Mouse (Mus musculus): ENCODE data around the gene A4gnt. TPM values are rescaled to one million over a fixed set of nuclear protein-coding genes. Genes with fewer than 3 reads are reported as not detected.
A peak's percentile ranks its signal among the peaks of the same experiment; 100 is the strongest.

The A4gnt gene
- polyA plus RNA-seq, 1 experiment from 2014 or later: not detected

DNA sequence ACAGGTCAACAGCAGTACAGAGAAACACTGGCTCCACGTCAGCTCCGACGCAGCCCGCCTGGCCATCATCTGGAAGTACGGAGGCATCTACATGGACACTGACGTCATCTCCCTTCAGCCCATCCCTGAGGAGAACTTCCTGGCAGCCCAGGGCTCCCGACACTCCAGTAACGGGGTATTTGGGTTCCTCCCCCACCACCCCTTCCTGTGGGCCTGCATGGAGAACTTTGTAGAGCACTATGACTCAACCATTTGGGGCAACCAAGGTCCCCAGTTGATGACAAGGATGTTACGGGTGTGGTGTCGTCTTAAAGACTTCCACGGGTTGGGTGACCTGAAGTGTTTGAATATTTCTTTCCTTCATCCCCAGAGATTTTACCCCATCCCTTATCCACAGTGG lies 7.9 kb downstream of the A4gnt start:
- Histone ChIP-seq H3K4me3 (no peak overlapping the region), H3K27me3 (replicated peaks; ENCODE audit: low read depth, poor library complexity, severe bottlenecking) (no peaks in the 10 kb centered on the region), H3K9me3 (no peaks in the 10 kb centered on the region), H3K36me3 (replicated peaks) (no peaks in the 10 kb centered on the region), H3K4me1 (no peaks in the 10 kb centered on the region), H3K27ac (replicated peaks) (no peak overlapping the region)
- WGBS: 91% methylated on average over 11 of the region's 11 CpGs
- DNase-seq (ENCODE audit: low spot score): no peak

DNA sequence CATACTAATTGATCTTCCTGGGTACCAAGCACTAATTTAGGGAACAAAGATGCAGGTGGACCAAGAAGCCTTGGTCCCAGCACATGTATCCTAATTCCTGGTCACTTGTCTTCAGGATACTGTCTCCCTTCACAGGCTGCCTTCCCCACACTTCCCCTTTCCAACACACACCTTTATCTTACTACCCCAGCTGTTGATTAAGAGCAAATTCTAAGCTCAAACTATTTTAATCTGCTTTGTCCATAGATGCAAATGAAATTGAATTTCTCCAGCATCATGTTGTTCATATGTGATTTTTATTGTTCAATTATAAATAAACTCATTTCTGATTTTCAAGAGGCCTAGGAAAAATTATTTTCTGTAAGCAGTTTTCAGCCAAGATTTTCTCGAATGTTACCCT lies 9.7 kb downstream of the A4gnt start:
- no peaks in the 10 kb centered on the region for H3K4me1 ChIP-seq
- no peaks in the 10 kb centered on the region for H3K27me3 ChIP-seq (replicated peaks; ENCODE audit: low read depth, poor library complexity, severe bottlenecking)
- H3K36me3 ChIP-seq (replicated peaks): no peaks in the 10 kb centered on the region
- no peak overlapping the region for H3K27ac ChIP-seq (replicated peaks)
- DNase-seq (ENCODE audit: low spot score): no peak
- WGBS: 87% methylated on average over 1 of the region's 1 CpGs
- no peak overlapping the region for H3K4me3 ChIP-seq
- H3K9me3 ChIP-seq: no peaks in the 10 kb centered on the region

DNA sequence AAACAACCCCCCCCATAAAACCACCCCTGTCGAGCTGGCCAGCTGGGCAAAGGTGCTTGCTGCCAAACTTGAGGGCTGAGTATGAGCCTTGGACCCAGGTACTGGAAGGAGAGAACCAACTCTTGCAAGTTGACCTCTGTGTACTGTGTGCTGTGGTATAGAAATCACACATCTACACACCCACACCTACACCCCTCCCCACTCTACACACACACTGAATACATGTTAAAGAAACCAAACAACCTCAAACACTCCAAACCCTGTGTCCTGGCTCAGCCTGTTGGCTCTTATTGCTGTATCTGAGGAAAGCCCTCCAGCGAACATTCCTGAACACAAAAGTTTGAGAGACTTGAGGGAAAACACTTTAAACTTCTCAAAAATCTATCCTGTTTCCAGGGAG lies 10.7 kb downstream of the A4gnt start:
- no peak for DNase-seq (ENCODE audit: low spot score)
- 74% methylated on average over 2 of the region's 2 CpGs for WGBS
- no peaks in the 10 kb centered on the region for H3K4me1 ChIP-seq

DNA sequence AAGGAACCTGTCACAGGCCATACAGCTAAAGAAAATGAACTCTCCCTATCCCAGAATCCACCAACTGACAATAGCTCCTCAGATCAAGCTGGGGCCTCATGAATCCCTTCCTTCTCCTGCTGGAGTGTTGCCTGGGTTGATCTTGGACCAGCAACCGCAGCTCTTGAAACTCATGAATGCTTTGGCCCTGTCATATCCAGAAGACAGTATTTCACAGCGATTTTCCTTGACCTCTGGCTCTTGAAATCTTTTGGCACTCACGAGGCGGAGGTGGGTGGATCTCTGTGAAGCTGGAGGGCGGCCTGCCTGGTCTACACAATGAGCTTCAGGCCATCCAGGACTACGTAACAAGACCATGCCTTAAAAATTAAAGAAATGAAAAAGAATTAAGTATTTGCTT lies 11.8 kb downstream of the A4gnt start:
- Histone ChIP-seq H3K9me3 (no peaks in the 10 kb centered on the region), H3K36me3 (replicated peaks) (no peaks in the 10 kb centered on the region), H3K27ac (replicated peaks) (no peak overlapping the region), H3K4me3 (no peak overlapping the region), H3K27me3 (replicated peaks; ENCODE audit: low read depth, poor library complexity, severe bottlenecking) (no peaks in the 10 kb centered on the region), H3K4me1 (peaks cover 6% of the 10 kb centered on the region)
- no peak for DNase-seq (ENCODE audit: low spot score)
- 83% methylated on average over 6 of the region's 6 CpGs for WGBS

More for the DNA sequence above, 10.7 kb downstream of the A4gnt start:
- H3K9me3 ChIP-seq: no peaks in the 10 kb centered on the region
- no peak overlapping the region for H3K27ac ChIP-seq (replicated peaks)
- no peaks in the 10 kb centered on the region for H3K36me3 ChIP-seq (replicated peaks)
- no peak overlapping the region for H3K4me3 ChIP-seq
- no peaks in the 10 kb centered on the region for H3K27me3 ChIP-seq (replicated peaks; ENCODE audit: low read depth, poor library complexity, severe bottlenecking)

DNA sequence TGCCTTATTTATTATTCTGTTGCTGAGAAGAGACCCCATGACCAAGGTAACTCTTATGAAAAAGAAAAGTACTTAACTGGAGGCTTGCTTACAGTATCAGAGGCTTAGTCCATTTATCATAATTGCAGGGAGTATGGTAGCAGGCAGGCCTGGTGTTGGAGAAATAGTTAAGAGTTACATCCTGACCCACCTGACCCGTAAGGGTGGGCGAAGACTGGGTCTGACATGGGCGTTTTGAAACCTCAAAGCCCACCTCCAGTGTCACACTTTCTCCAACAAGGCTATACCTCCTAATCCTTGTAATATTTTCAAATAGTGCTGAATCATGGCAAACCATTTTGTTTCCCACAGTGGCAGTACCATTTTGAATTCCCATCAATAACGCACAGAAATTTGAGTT lies 16.3 kb downstream of the A4gnt start:
- Histone ChIP-seq H3K9me3 (no peaks in the 10 kb centered on the region), H3K4me1 (peaks cover 35% of the 10 kb centered on the region), H3K27me3 (replicated peaks; ENCODE audit: low read depth, poor library complexity, severe bottlenecking) (no peaks in the 10 kb centered on the region), H3K4me3 (peak overlapping the region; percentile 78; the same call in 1 of the 2 replicates), H3K27ac (replicated peaks) (peak overlapping the region; percentile 93), H3K36me3 (replicated peaks) (peaks cover 15% of the 10 kb centered on the region)
- 57% methylated on average over 4 of the region's 4 CpGs for WGBS
- no peak for DNase-seq (ENCODE audit: low spot score)

DNA sequence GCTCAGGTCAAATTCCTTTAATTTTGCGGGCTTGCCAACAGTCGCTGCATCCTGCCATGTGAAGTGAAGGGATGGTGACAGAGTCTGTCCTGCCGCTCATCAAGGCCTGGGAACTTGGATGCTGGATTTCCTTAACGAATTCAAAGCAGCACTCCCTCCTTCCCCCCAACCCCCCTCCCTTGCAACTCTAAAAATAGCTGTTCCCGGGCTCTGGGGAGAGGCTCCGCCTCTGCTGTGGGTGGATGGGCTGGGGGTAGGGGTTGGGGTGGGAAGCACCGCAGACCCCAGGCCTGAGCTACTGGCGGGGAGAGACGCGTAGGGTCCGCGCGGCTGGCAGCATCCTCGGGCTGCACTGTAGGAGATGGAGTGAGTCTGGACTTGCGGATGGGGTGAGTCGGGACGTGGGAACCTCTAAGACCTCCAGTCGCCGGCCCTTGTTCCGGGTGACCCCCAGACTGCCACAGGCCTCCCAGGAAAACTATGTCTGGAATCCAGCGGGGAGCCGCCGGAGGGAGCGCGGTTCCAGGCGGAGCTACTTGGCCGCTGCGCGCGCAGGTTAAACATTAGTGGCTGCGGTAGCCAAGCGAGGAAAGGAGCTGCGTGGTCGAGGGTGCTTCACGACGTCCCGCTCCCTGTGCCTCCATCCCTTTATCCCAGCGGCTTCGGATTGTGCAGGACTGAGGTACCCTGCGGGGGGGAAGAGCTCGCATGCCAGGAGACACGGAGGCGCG lies 17.1 kb downstream of the A4gnt start, which contains the start of gene Dzip1l:
Gene Dzip1l, plus strand, starts transcription at position 216 of the 731 bp plus-strand sequence.
- H3K4me3 ChIP-seq: peak within 1 kb of the TSS; percentile 78
- H3K36me3 ChIP-seq (replicated peaks): peaks cover 23% of the 10 kb centered on the region
- peak within 1 kb of the TSS; percentile 93 for H3K27ac ChIP-seq (replicated peaks)
- DNase-seq (ENCODE audit: low spot score): peak; percentile 90
- H3K4me1 ChIP-seq: peaks cover 35% of the 10 kb centered on the region
- H3K9me3 ChIP-seq: no peaks in the 10 kb centered on the region
- WGBS: under 1% methylated on average over 44 of the region's 44 CpGs
- no peaks in the 10 kb centered on the region for H3K27me3 ChIP-seq (replicated peaks; ENCODE audit: low read depth, poor library complexity, severe bottlenecking)

DNA sequence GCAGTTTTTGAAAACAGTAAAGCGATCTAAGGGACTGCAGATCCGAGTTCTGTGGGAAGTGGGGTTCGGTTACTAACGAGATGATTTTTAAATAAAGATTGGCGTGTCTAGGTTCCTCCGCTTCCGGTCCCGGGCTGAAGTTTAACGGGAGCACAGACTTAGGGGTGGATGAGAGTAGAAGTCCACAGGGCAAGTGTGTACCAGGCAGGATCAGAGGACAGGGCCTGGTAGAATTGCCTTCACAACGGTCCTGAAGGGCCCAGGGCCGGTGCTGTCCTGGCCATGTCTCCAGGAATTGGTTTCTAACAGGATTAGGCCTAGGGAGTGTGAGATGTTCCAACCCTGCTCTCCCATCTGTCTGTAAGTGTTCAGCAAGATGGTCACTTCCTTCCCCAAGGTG lies 17.8 kb downstream of the A4gnt start:
- peaks cover 35% of the 10 kb centered on the region for H3K4me1 ChIP-seq
- H3K27ac ChIP-seq (replicated peaks): peak overlapping the region; percentile 93
- under 1% methylated on average over 11 of the region's 11 CpGs for WGBS
- peak; percentile 62 for DNase-seq (ENCODE audit: low spot score)
- peaks cover 30% of the 10 kb centered on the region for H3K36me3 ChIP-seq (replicated peaks)
- H3K27me3 ChIP-seq (replicated peaks; ENCODE audit: low read depth, poor library complexity, severe bottlenecking): no peaks in the 10 kb centered on the region
- H3K9me3 ChIP-seq: no peaks in the 10 kb centered on the region
- H3K4me3 ChIP-seq: peak overlapping the region; percentile 78

DNA sequence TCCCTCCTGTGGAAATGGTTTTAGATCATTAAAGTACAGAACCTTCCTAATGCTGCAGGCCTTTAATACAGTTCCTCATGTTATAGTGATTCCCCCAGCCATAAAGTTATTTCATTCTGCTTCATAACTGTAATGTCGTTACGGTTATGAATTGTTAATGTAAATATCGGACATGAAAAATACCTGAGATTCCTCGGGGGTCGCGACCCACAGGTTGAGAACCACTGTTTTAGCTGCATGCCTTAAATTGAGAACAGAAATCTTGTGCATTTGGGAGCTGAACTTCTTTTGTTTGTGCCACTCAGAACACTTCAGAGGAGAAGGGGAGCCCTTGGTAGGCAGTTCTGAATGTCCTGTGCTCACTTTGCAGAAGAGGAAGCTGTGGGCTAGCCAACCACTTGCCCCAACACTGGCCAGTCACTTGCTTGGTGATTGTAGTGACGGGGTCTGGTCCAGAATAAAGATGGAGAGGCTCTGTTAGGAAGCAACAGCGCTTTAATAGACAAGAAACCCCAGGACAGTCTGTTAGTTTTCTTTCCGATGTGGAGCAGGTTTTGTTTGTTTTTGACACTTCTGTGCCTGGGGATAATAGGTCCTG lies 18.3 kb downstream of the A4gnt start:
- Histone ChIP-seq H3K27ac (replicated peaks) (peak overlapping the region; percentile 93), H3K27me3 (replicated peaks; ENCODE audit: low read depth, poor library complexity, severe bottlenecking) (no peaks in the 10 kb centered on the region), H3K4me1 (peaks cover 35% of the 10 kb centered on the region), H3K9me3 (no peaks in the 10 kb centered on the region), H3K4me3 (peak overlapping the region; percentile 78), H3K36me3 (replicated peaks) (peaks cover 35% of the 10 kb centered on the region)
- 52% methylated on average over 9 of the region's 9 CpGs for WGBS
- DNase-seq (ENCODE audit: low spot score): peak; percentile 31

DNA sequence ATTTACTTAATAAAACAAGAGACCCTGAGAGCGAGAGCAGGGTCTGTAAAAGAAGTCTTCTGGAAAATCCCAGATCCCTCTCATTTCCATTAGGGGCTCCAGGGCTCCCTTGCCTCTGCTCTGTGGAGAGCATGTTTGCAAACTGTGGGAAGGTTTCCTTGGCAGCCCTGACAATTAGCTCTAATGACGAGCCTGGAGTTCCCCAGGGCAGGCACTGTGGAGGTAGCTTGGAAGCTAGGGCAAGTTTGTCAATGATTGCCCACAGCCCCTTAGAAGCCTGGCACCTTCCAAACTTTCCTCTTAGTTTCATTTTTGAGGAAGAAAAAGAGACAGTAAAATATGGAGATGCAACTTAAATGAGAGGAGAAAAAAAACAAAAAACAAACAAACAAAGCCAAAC lies 19.5 kb downstream of the A4gnt start:
- Histone ChIP-seq H3K27ac (replicated peaks) (peak overlapping the region; percentile 55; the same call in 1 of the 2 replicates), H3K4me3 (peak overlapping the region; percentile 78), H3K4me1 (peaks cover 35% of the 10 kb centered on the region), H3K27me3 (replicated peaks; ENCODE audit: low read depth, poor library complexity, severe bottlenecking) (no peaks in the 10 kb centered on the region), H3K36me3 (replicated peaks) (peaks cover 47% of the 10 kb centered on the region), H3K9me3 (no peaks in the 10 kb centered on the region)
- 40% methylated on average over 2 of the region's 2 CpGs for whole genome bisulfite sequencing
- peak; percentile 41 for DNase-seq (ENCODE audit: low spot score)

DNA sequence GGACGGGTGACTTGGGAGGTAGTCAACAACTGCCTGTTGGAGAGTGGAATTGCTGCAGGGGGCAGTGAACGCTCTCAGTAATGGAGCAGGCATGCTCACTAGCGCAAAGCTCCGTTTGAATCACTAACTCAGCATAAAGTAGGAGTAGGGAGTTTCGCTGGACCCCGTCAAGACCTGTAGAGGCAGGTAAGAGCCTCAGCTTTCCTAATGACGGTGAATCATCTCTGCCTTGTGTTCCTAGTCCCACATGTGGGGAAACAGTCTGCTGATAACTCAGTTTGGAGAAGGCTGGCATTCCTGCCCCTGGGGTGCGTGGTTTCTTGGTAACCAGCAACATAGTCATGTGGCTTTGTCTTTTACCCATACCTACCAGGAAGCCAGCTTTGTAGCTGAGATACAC lies 20.0 kb downstream of the A4gnt start:
- Histone ChIP-seq H3K27ac (replicated peaks) (peak overlapping the region; percentile 55; the same call in 1 of the 2 replicates), H3K4me3 (no peak overlapping the region), H3K4me1 (peaks cover 35% of the 10 kb centered on the region), H3K36me3 (replicated peaks) (peaks cover 51% of the 10 kb centered on the region), H3K27me3 (replicated peaks; ENCODE audit: low read depth, poor library complexity, severe bottlenecking) (no peaks in the 10 kb centered on the region), H3K9me3 (no peaks in the 10 kb centered on the region)
- DNase-seq (ENCODE audit: low spot score): peak; percentile 10
- 56% methylated on average over 8 of the region's 8 CpGs for WGBS

DNA sequence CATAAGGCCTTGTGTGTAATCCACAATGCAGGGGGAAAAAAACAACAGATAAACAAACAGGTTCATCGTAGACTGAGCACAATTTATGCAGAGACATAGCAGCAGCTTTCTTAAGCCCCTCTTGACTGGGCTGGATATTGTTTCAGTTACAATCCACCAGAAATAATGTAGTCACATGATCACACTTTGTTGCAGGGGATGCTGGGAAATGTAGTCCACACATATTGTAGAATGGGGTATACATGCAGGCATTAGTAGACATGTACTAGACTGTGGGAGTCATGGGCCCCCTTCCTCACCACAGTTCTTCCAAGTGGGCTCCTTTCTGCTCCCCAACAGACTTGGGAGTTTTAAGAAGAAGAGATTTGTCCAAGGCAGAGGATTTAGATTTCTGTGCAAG lies 24.5 kb downstream of the A4gnt start:
- whole genome bisulfite sequencing: 91% methylated on average over 1 of the region's 1 CpGs
- Histone ChIP-seq H3K4me1 (peaks cover 9% of the 10 kb centered on the region), H3K4me3 (no peak overlapping the region), H3K27me3 (replicated peaks; ENCODE audit: low read depth, poor library complexity, severe bottlenecking) (no peaks in the 10 kb centered on the region), H3K36me3 (replicated peaks) (peaks cover 93% of the 10 kb centered on the region), H3K27ac (replicated peaks) (no peak overlapping the region), H3K9me3 (no peaks in the 10 kb centered on the region)
- no peak for DNase-seq (ENCODE audit: low spot score)

DNA sequence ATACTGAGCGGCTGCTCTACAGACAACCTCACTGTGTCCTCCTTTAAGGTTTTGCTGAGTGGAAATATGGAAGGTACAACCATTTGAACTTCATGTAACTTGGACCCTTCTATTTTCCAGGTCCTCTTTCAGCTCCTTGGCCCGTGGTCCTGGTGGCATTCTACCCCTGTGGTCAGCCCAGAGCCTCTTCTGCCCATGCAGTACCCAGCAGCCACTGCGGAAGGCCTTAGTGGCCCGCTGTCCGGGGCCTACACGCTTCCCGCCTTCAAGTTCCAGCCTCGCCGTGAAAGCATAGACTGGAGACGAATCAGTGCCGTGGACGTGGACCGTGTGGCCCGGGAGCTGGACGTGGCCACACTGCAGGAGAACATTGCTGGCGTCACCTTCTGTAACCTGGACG lies 24.9 kb downstream of the A4gnt start:
- H3K4me3 ChIP-seq: no peak overlapping the region
- no peak overlapping the region for H3K27ac ChIP-seq (replicated peaks)
- H3K4me1 ChIP-seq: peaks cover 4% of the 10 kb centered on the region
- no peaks in the 10 kb centered on the region for H3K9me3 ChIP-seq
- no peaks in the 10 kb centered on the region for H3K27me3 ChIP-seq (replicated peaks; ENCODE audit: low read depth, poor library complexity, severe bottlenecking)
- H3K36me3 ChIP-seq (replicated peaks): peaks cover 95% of the 10 kb centered on the region
- 96% methylated on average over 17 of the region's 17 CpGs for WGBS
- no peak for DNase-seq (ENCODE audit: low spot score)

DNA sequence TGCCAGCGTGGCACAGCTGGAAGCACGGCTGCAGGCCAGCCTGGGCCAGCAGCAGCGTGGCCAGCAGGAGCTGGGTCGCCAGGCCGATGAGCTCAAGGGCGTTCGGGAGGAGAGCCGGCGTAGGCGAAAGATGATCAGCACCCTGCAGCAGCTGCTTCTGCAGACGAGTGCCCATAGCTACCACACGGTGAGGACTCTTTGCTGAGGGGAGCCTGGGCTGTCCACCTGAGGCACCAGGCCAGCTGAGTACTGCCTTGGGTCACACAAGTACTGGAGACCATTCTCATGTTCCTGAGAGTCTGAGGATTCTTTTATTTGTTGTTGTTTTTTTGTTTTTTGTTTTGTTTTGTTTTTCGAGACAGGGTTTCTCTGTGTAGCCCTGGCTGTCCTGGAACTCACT lies 25.4 kb downstream of the A4gnt start:
- 95% methylated on average over 13 of the region's 13 CpGs for WGBS
- H3K4me1 ChIP-seq: no peaks in the 10 kb centered on the region
- peaks cover 95% of the 10 kb centered on the region for H3K36me3 ChIP-seq (replicated peaks)
- no peaks in the 10 kb centered on the region for H3K9me3 ChIP-seq
- no peak overlapping the region for H3K27ac ChIP-seq (replicated peaks)
- no peak for DNase-seq (ENCODE audit: low spot score)
- no peak overlapping the region for H3K4me3 ChIP-seq
- no peaks in the 10 kb centered on the region for H3K27me3 ChIP-seq (replicated peaks; ENCODE audit: low read depth, poor library complexity, severe bottlenecking)

All from embryonic facial prominence, embryonic 10.5 days (tissue).